Mouse (Mus musculus) hindbrain, postnatal 0 days (tissue): ENCODE data around the gene Dmd. TPM values are rescaled to one million over a fixed set of nuclear protein-coding genes. Genes with fewer than 3 reads are reported as not detected.

Experiments
- ATAC-seq: fragments of 200-750 bp; cut with Nextera tagmentation; 2 replicates; pipeline ENCODE4 v1.8.0; 2017; ENCODE audit warnings: mild to moderate bottlenecking, moderate TSS enrichment, moderate library complexity
- DNase-seq: peaks from one replicate; pipeline ENCODE4 v3.0.0-alpha.2; 2015; ENCODE audit warnings: low spot score
- H3K27ac ChIP-seq: fragments of 300-500 bp; sonication (generic); 2 replicates; pipeline ENCODE4 v1.5.1; 2014; ENCODE audit warnings: mild to moderate bottlenecking
- H3K27me3 ChIP-seq: fragments of 300-500 bp; sonication (generic); 2 replicates; pipeline ENCODE4 v1.6.1; 2014; ENCODE audit warnings: low read length, mixed read lengths; ENCODE audit not compliant: insufficient read depth
- H3K36me3 ChIP-seq: fragments of 300-500 bp; sonication (generic); 2 replicates; pipeline ENCODE4 v1.6.1; 2014; ENCODE audit warnings: low read length, mixed read lengths; ENCODE audit not compliant: insufficient read depth
- H3K4me1 ChIP-seq: fragments of 300-500 bp; sonication (generic); 2 replicates; pipeline ENCODE4 v1.6.1; 2014; ENCODE audit warnings: antibody characterized with exemption, low read length, mixed read lengths; ENCODE audit not compliant: insufficient read depth
- H3K4me2 ChIP-seq: fragments of 300-500 bp; sonication (generic); 2 replicates; pipeline ENCODE4 v1.6.1; 2014; ENCODE audit warnings: low read depth, mild to moderate bottlenecking, low read length, moderate library complexity, mixed read lengths
- H3K4me3 ChIP-seq: fragments of 300-500 bp; sonication (generic); 2 replicates; pipeline ENCODE4 v1.5.1; 2014; ENCODE audit warnings: low read length
- H3K9ac ChIP-seq: fragments of 300-500 bp; sonication (generic); replicated peaks from 2 replicates; pipeline ENCODE4 v1.6.1; 2014; ENCODE audit warnings: mild to moderate bottlenecking, low read length, moderate library complexity, mixed read lengths
- H3K9me3 ChIP-seq: fragments of 300-500 bp; sonication (generic); 2 replicates; pipeline ENCODE4 v1.6.1; 2016; ENCODE audit warnings: low read length, mixed read lengths
- CTCF ChIP-seq: IDR thresholded peaks from 2 replicates; pipeline ENCODE4 v1.5.1; 2016; ENCODE audit warnings: antibody characterized with exemption, control low read depth, low read depth
- WGBS: fragments of 180-500 bp; shearing (Covaris S2); extraction: QIAGEN DNeasy Blood & Tissue Kit; methylation state at CpG from one replicate; pipeline ENCODE4 v1.1.7; 2014; 5-methylcytosine and 5-hydroxymethylcytosine counted together
- polyA plus RNA-seq: library from polyadenylated mRNA; unstranded; fragments of >200 nt; fragmentation: Nextera tagmentation; extraction: Ambion mirVana; gene quantifications from 2 replicates; pipeline ENCODE4 v1.2.1, GENCODE M21; 2015
- total RNA-seq: library from RNA; depleted of rRNA; stranded (reverse); fragments of >200 nt; gene quantifications from 2 replicates; pipeline ENCODE4 v1.2.3, GENCODE M21; 2014

The Dmd gene
- total and polyA plus RNA-seq, 2 experiments from 2014 or later: 22.8 to 73.6 TPM

GRCm38 (mm10) chrX:84330593-84330992, 1381.9 kb downstream of the Dmd start:
- H3K27ac ChIP-seq: no peak overlapping the region
- no peak overlapping the region for H3K9ac ChIP-seq
- no peak overlapping the region for H3K4me2 ChIP-seq
- no peaks in the 10 kb centered on the region for H3K36me3 ChIP-seq
- H3K27me3 ChIP-seq: no peaks in the 10 kb centered on the region
- no peak for TF ChIP-seq CTCF
- no peak for DNase-seq
- no peak overlapping the region for H3K4me3 ChIP-seq
- no peak for ATAC-seq
- H3K9me3 ChIP-seq: no peaks in the 10 kb centered on the region
- no peaks in the 10 kb centered on the region for H3K4me1 ChIP-seq

DNA sequence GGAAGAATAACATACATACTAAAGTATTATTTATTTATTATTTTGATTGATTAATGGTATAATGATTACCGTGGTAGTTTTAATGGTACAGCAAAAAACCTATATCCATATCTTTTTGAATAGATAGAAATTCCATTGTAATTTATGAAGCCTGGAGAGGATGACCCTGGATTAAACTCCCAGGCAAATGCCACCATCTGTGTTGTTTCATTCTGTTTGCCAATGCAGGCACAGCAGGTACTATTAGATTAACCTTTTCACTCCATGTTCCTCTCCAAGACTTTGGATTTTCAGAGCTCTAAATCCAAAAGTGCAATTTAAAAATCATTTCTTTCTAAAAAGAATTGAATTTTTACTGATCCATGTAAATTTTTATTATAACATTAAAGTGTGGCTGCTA, 1383.5 kb downstream of the Dmd start:
- Histone ChIP-seq H3K9ac (no peak overlapping the region), H3K4me2 (no peak overlapping the region), H3K4me3 (no peak overlapping the region), H3K9me3 (no peaks in the 10 kb centered on the region), H3K4me1 (no peaks in the 10 kb centered on the region), H3K27me3 (no peaks in the 10 kb centered on the region), H3K36me3 (no peaks in the 10 kb centered on the region), H3K27ac (no peak overlapping the region)
- WGBS: 92% methylated on average over 1 of the region's 1 CpGs
- DNase-seq: no peak
- no peak for ATAC-seq
- TF ChIP-seq CTCF: no peak

- H3K27ac ChIP-seq: no peak overlapping the region
- no peaks in the 10 kb centered on the region for H3K9me3 ChIP-seq
- no peaks in the 10 kb centered on the region for H3K36me3 ChIP-seq
- no peak overlapping the region for H3K9ac ChIP-seq
- no peak for TF ChIP-seq CTCF
- no peak overlapping the region for H3K4me2 ChIP-seq
- DNase-seq (no peak), ATAC-seq (no peak)
- no peaks in the 10 kb centered on the region for H3K4me1 ChIP-seq
- no peaks in the 10 kb centered on the region for H3K27me3 ChIP-seq
- no peak overlapping the region for H3K4me3 ChIP-seq
Observed at GRCm38 (mm10) chrX:84364981-84365380, 1416.3 kb downstream of the Dmd start.

GRCm38 (mm10) chrX:84435608-84436007, 1486.9 kb downstream of the Dmd start:
- WGBS: 71% methylated on average over 4 of the region's 4 CpGs
- Histone ChIP-seq H3K9me3 (no peaks in the 10 kb centered on the region), H3K36me3 (no peaks in the 10 kb centered on the region), H3K27ac (no peak overlapping the region), H3K9ac (no peak overlapping the region), H3K4me2 (no peak overlapping the region), H3K4me1 (no peaks in the 10 kb centered on the region), H3K4me3 (no peak overlapping the region), H3K27me3 (no peaks in the 10 kb centered on the region)
- no peak for ATAC-seq
- DNase-seq: no peak
- no peak for TF ChIP-seq CTCF

GRCm38 (mm10) chrX:84436556-84436955, 1487.9 kb downstream of the Dmd start:
- ATAC-seq: no peak
- TF ChIP-seq CTCF: no peak

DNA sequence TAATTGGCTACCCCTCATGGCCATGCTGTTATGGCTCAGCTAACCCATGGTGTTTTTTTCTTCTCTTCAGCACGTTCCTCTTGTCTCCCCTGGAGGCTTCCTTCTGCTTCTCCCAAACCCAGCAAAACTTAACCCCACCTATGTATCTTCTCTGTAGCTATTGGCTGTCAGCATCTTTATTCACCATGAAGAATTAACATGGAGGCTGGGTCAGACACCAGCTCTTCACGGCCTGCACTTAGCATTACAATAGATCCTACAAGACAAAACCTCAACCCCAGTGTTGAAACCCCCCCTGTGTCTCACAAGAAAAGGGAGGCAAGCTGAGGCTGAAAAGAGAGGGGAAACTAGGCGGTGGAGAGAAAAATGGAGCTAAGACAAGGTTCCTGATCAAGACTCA, 1494.3 kb downstream of the Dmd start:
- Histone ChIP-seq H3K27ac (no peak overlapping the region), H3K4me2 (no peak overlapping the region), H3K27me3 (no peaks in the 10 kb centered on the region), H3K4me1 (no peaks in the 10 kb centered on the region), H3K9ac (no peak overlapping the region), H3K4me3 (no peak overlapping the region), H3K36me3 (no peaks in the 10 kb centered on the region), H3K9me3 (no peaks in the 10 kb centered on the region)
- 33% methylated on average over 3 of the region's 3 CpGs for WGBS
- no peak for DNase-seq
- ATAC-seq: no peak
- no peak for TF ChIP-seq CTCF

More at GRCm38 (mm10) chrX:84436556-84436955, 1487.9 kb downstream of the Dmd start:
- Histone ChIP-seq H3K36me3 (no peaks in the 10 kb centered on the region), H3K27me3 (no peaks in the 10 kb centered on the region), H3K4me2 (no peak overlapping the region), H3K4me1 (no peaks in the 10 kb centered on the region), H3K27ac (no peak overlapping the region), H3K9me3 (no peaks in the 10 kb centered on the region), H3K4me3 (no peak overlapping the region), H3K9ac (no peak overlapping the region)
- 42% methylated on average over 4 of the region's 4 CpGs for WGBS
- no peak for DNase-seq

DNA sequence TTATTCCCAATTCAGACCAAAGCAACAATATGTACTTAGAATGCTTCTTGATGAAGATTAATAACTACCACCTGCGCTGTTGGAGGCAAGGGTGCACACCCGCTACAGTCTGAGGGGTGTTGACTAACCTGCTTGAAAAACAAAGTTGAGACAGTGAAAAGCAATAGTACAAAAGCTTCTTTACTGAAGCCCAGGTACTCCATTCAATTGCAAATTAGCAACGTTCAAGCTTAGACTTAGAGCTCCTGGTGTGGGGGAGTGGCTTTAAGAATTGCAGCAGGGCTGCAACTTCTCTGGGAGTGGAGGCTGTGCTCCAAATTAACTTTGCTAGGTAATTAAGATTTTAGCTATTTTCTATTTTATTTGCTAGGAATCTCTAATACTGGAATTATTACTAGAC, 1495.3 kb downstream of the Dmd start:
- DNase-seq (no peak), ATAC-seq (no peak)
- H3K27me3 ChIP-seq: no peaks in the 10 kb centered on the region
- no peak for TF ChIP-seq CTCF
- no peaks in the 10 kb centered on the region for H3K9me3 ChIP-seq
- H3K4me3 ChIP-seq: no peak overlapping the region
- H3K27ac ChIP-seq: no peak overlapping the region
- H3K9ac ChIP-seq: no peak overlapping the region
- no peaks in the 10 kb centered on the region for H3K36me3 ChIP-seq
- WGBS: 47% methylated on average over 3 of the region's 3 CpGs
- H3K4me2 ChIP-seq: no peak overlapping the region
- H3K4me1 ChIP-seq: no peaks in the 10 kb centered on the region

DNA sequence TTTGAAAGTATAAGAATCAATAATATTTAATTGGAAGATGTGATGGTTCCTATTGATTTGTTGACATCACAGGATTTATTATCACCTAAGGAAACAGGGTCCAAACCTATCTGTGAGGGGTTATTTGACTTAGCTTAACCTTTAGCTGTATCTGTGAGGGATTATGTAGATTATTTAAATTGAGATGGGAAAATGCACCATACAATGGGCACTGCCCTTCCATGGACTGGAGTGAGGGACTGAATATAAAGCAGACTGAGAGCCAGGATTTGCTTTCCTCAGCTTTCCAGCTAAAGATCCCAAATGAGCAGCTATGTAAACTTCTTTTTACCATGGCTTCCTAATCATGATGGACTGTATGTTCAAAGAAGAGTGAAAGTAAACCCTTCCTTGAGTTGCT, 1496.0 kb downstream of the Dmd start:
- H3K4me3 ChIP-seq: no peak overlapping the region
- no peak for ATAC-seq
- no peaks in the 10 kb centered on the region for H3K9me3 ChIP-seq
- H3K4me2 ChIP-seq: no peak overlapping the region
- no peaks in the 10 kb centered on the region for H3K27me3 ChIP-seq
- no peak overlapping the region for H3K9ac ChIP-seq
- no peak overlapping the region for H3K27ac ChIP-seq
- no peaks in the 10 kb centered on the region for H3K36me3 ChIP-seq
- no peak for DNase-seq
- H3K4me1 ChIP-seq: no peaks in the 10 kb centered on the region
- TF ChIP-seq CTCF: no peak
